Mouse (Mus musculus) small intestine, adult 2 months (tissue): ENCODE data around the gene Ppp2r5e. TPM values are rescaled to one million over a fixed set of nuclear protein-coding genes. Genes with fewer than 3 reads are reported as not detected.

ENCODE experiments used
- H3K27ac ChIP-seq: fragments of 200-500 bp; 2 replicates; pipeline ENCODE4 v1.5.1; 2012; ENCODE audit warnings: low read depth, low read length, control low read depth, inconsistent platforms; ENCODE audit not compliant: insufficient read depth
- H3K27me3 ChIP-seq: fragments of 200-500 bp; 2 replicates; pipeline ENCODE4 v1.6.1; 2012; ENCODE audit warnings: mild to moderate bottlenecking, moderate library complexity, low read length, inconsistent platforms; ENCODE audit not compliant: control insufficient read depth, insufficient read depth
- H3K36me3 ChIP-seq: fragments of 200-500 bp; 2 replicates; pipeline ENCODE4 v1.6.1; 2012; ENCODE audit warnings: mild to moderate bottlenecking, low read length, control low read depth, inconsistent platforms; ENCODE audit not compliant: control insufficient read depth, insufficient read depth
- H3K4me1 ChIP-seq: fragments of 200-500 bp; 2 replicates; pipeline ENCODE4 v1.6.1; 2012; ENCODE audit warnings: low read length, inconsistent platforms, mixed read lengths; ENCODE audit not compliant: control insufficient read depth, insufficient read depth, insufficient read length
- H3K4me3 ChIP-seq: fragments of 200-500 bp; 2 replicates; pipeline ENCODE4 v1.5.1; 2012; ENCODE audit warnings: low read depth, mild to moderate bottlenecking, control low read depth, inconsistent platforms, low read length, moderate library complexity
- CTCF ChIP-seq: fragments of 200-500 bp; IDR thresholded peaks from 2 replicates; pipeline ENCODE4 v1.5.1; 2012; ENCODE audit warnings: low read depth, mild to moderate bottlenecking, control low read depth, inconsistent platforms, low read length, moderate library complexity, mixed read lengths; ENCODE audit not compliant: insufficient replicate concordance, insufficient read length; ENCODE audit errors: extremely low read depth
- POLR2A ChIP-seq: fragments of 200-500 bp; IDR thresholded peaks from 2 replicates; pipeline ENCODE4 v1.6.1; 2012; ENCODE audit warnings: low read depth, mild to moderate bottlenecking, control low read depth, inconsistent platforms, low read length, moderate library complexity
- WGBS: fragments of 180-500 bp; shearing (Covaris S2); methylation state at CpG from one replicate; pipeline ENCODE4 v1.1.7; 2018; 5-methylcytosine and 5-hydroxymethylcytosine counted together
- polyA plus RNA-seq: library from polyadenylated mRNA; depleted of rRNA; stranded (reverse); fragments of >200 nt; gene quantifications from 2 replicates; pipeline ENCODE4 v1.2.3, GENCODE M21; 2012

Gene Ppp2r5e
- polyA plus RNA-seq, 1 experiment, result 14.2 TPM

GRCm38 (mm10) chr12:75597707-75598106 is 1.7 kb upstream of the Ppp2r5e start:
- Histone ChIP-seq H3K27ac (no peak overlapping the region), H3K4me3 (no peak overlapping the region), H3K27me3 (no peaks in the 10 kb centered on the region), H3K36me3 (peaks cover 4% of the 10 kb centered on the region), H3K4me1 (peaks cover 4% of the 10 kb centered on the region)
- 89% methylated on average over 4 of the region's 4 CpGs for WGBS
- TF ChIP-seq POLR2A, result no peak
- TF ChIP-seq CTCF, result no peak

- peak overlapping the region; percentile 93 for H3K4me3 ChIP-seq
- peaks cover 4% of the 10 kb centered on the region for H3K4me1 ChIP-seq
- H3K27ac ChIP-seq, result peak overlapping the region; percentile 42; the same call in 1 of the 2 replicates
- peaks cover 17% of the 10 kb centered on the region for H3K36me3 ChIP-seq
- no peaks in the 10 kb centered on the region for H3K27me3 ChIP-seq
- WGBS, result 1% methylated on average over 87 of the region's 97 CpGs
- TF ChIP-seq CTCF (no peak), POLR2A (no peak)
Measured at GRCm38 (mm10) chr12:75595291-75596153, 523 bp downstream of the Ppp2r5e start.

GRCm38 (mm10) chr12:75594404-75594803 is 1.6 kb downstream of the Ppp2r5e start:
- no peaks in the 10 kb centered on the region for H3K27me3 ChIP-seq
- TF ChIP-seq POLR2A, result no peak
- no peak for TF ChIP-seq CTCF
- peaks cover 23% of the 10 kb centered on the region for H3K36me3 ChIP-seq
- H3K4me3 ChIP-seq, result no peak overlapping the region
- 36% methylated on average over 5 of the region's 5 CpGs for WGBS
- H3K4me1 ChIP-seq, result peaks cover 2% of the 10 kb centered on the region; the same call in 1 of the 2 replicates
- H3K27ac ChIP-seq, result no peak overlapping the region

GRCm38 (mm10) chr12:75593817-75594216 is 2.2 kb downstream of the Ppp2r5e start:
- Histone ChIP-seq H3K36me3 (peaks cover 25% of the 10 kb centered on the region), H3K4me1 (0 out of 2 replicates have a peak, but pooled peaks cover 2% of the 10 kb centered on the region), H3K27me3 (no peaks in the 10 kb centered on the region), H3K27ac (no peak overlapping the region), H3K4me3 (no peak overlapping the region)
- 69% methylated on average over 4 of the region's 4 CpGs for WGBS
- TF ChIP-seq POLR2A (no peak), CTCF (no peak)

- H3K4me1 ChIP-seq, result no peaks in the 10 kb centered on the region
- H3K27me3 ChIP-seq, result no peaks in the 10 kb centered on the region
- H3K27ac ChIP-seq, result no peak overlapping the region
- peaks cover 35% of the 10 kb centered on the region for H3K36me3 ChIP-seq
- TF ChIP-seq POLR2A, result no peak
- TF ChIP-seq CTCF, result no peak
- no peak overlapping the region for H3K4me3 ChIP-seq
Measured at GRCm38 (mm10) chr12:75587501-75587900, 8.5 kb downstream of the Ppp2r5e start.

GRCm38 (mm10) chr12:75583776-75584175 is 12.3 kb downstream of the Ppp2r5e start:
- Histone ChIP-seq H3K27me3 (no peaks in the 10 kb centered on the region), H3K4me1 (no peaks in the 10 kb centered on the region), H3K27ac (no peak overlapping the region), H3K36me3 (peaks cover 16% of the 10 kb centered on the region), H3K4me3 (no peak overlapping the region)
- no peak for TF ChIP-seq CTCF
- TF ChIP-seq POLR2A, result no peak
- WGBS, result 65% methylated on average over 3 of the region's 3 CpGs

GRCm38 (mm10) chr12:75579076-75579475 is 17.0 kb downstream of the Ppp2r5e start:
- Histone ChIP-seq H3K4me3 (no peak overlapping the region), H3K4me1 (no peaks in the 10 kb centered on the region), H3K36me3 (peaks cover 6% of the 10 kb centered on the region), H3K27ac (no peak overlapping the region), H3K27me3 (no peaks in the 10 kb centered on the region)
- no peak for TF ChIP-seq CTCF
- TF ChIP-seq POLR2A, result no peak
- WGBS, result 82% methylated on average over 2 of the region's 2 CpGs
